Mouse (Mus musculus): ENCODE measurements around the gene Mmachc. TPM values are rescaled to one million over a fixed set of nuclear protein-coding genes. Genes with fewer than 3 reads are reported as not detected.
"Not testable (repeated sequence)": the region's sequence is repeated elsewhere in the genome, so short reads cannot be mapped to it uniquely, and the experiment has no call there.

Gene Mmachc
- polyA plus RNA-seq, 1 experiment, result 4.4 TPM

- TF ChIP-seq POLR2A (IDR thresholded peaks at IDR 0.05; ENCODE audit: low read depth, low read length) (no peak), CTCF (IDR thresholded peaks at IDR 0.05; ENCODE audit: extremely low read depth, insufficient read depth, insufficient read length, insufficient replicate concordance) (no peak)
- WGBS, result 91% methylated on average over 2 of the region's 2 CpGs
- no peak overlapping the region for H3K27ac ChIP-seq (ENCODE audit: insufficient read depth, low read length)
- peaks cover 32% of the 10 kb centered on the region for H3K36me3 ChIP-seq (ENCODE audit: control insufficient read depth, insufficient read depth, low read length)
- no peaks in the 10 kb centered on the region for H3K27me3 ChIP-seq (ENCODE audit: control insufficient read depth, insufficient read depth, low read length)
- H3K4me3 ChIP-seq (ENCODE audit: extremely low read depth, insufficient read depth, insufficient read length), result no peak overlapping the region
- DNase-seq (ENCODE audit: low read depth in 1 of 2, low spot score in 2 of 2), result no peak
- H3K4me1 ChIP-seq (ENCODE audit: control insufficient read depth, insufficient read depth, insufficient read length), result no peaks in the 10 kb centered on the region
Observed at GRCm38 (mm10) chr4:116692146-116692545, 16.1 kb downstream of the Mmachc start.

DNA sequence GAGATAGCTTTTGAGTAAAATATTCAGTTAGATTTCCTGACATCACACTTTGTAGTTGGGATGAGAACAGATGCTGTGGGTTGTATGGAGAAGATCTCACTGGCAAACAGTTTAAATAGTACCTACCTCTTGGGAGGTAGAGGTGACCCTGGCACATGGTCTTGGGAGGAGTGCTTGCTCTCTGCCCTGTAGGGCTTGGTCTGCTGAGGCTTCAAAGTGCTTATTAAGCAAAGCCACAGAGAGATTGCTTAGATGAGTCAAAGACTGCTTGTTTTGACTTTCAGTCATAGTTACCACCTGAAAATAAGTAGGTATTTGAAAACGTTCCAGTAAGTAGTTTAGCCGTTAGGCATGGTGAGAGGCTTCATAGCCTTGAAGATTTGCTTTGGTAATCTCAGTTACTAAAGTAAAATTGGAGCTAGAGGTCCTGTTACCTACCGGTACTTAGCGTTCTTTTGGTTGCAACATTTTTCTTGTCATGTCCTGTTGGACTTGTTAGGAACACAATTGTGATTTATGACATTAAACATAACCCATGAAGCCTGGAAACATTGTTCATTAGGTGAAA is 18.8 kb downstream of the Mmachc start:
- 82% methylated on average over 4 of the region's 4 CpGs for WGBS
- DNase-seq (ENCODE audit: low read depth in 1 of 2, low spot score in 2 of 2), result no peak
- peaks cover 19% of the 10 kb centered on the region for H3K36me3 ChIP-seq (ENCODE audit: control insufficient read depth, insufficient read depth, low read length)

DNA sequence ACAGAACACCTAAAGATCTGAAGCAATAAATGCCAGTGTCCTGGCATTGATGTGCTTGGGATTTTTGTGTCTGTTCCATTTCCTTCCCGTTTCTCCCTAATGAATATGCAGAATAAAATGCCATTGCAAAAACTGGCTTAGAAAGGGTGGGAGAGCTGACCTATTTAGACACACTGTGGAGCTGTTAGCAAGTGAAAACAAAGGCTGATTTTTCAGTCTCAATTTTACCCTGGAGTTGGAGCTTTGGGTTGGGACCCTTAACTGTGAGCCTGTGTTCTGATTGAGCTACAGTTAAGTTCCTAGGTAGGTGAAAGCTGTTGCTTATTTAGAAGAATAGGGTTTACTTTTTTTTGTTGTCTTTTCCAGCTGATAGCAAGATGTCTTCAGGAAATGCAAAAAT is 21.2 kb downstream of the Mmachc start:
- Histone ChIP-seq H3K36me3 (ENCODE audit: control insufficient read depth, insufficient read depth, low read length) (peaks cover 8% of the 10 kb centered on the region), H3K4me3 (ENCODE audit: extremely low read depth, insufficient read depth, insufficient read length) (no peak overlapping the region), H3K27ac (ENCODE audit: insufficient read depth, low read length) (no peak overlapping the region), H3K27me3 (ENCODE audit: control insufficient read depth, insufficient read depth, low read length) (no peaks in the 10 kb centered on the region), H3K4me1 (ENCODE audit: control insufficient read depth, insufficient read depth, insufficient read length) (0 out of 2 replicates have a peak, but pooled peaks cover 3% of the 10 kb centered on the region)
- 31% methylated on average over 1 of the region's 1 CpGs for WGBS
- DNase-seq (ENCODE audit: low read depth in 1 of 2, low spot score in 2 of 2), result no peak
- no peak for TF ChIP-seq CTCF (IDR thresholded peaks at IDR 0.05; ENCODE audit: extremely low read depth, insufficient read depth, insufficient read length, insufficient replicate concordance)
- TF ChIP-seq POLR2A (IDR thresholded peaks at IDR 0.05; ENCODE audit: low read depth, low read length), result no peak

More for the DNA sequence above, 18.8 kb downstream of the Mmachc start:
- H3K27me3 ChIP-seq (ENCODE audit: control insufficient read depth, insufficient read depth, low read length), result no peaks in the 10 kb centered on the region
- H3K4me3 ChIP-seq (ENCODE audit: extremely low read depth, insufficient read depth, insufficient read length), result no peak overlapping the region
- TF ChIP-seq CTCF (IDR thresholded peaks at IDR 0.05; ENCODE audit: extremely low read depth, insufficient read depth, insufficient read length, insufficient replicate concordance) (no peak), POLR2A (IDR thresholded peaks at IDR 0.05; ENCODE audit: low read depth, low read length) (no peak)
- H3K4me1 ChIP-seq (ENCODE audit: control insufficient read depth, insufficient read depth, insufficient read length), result 0 out of 2 replicates have a peak, but pooled peaks cover 3% of the 10 kb centered on the region
- no peak overlapping the region for H3K27ac ChIP-seq (ENCODE audit: insufficient read depth, low read length)

GRCm38 (mm10) chr4:116685402-116686061 is 22.7 kb downstream of the Mmachc start, which contains the start of gene Prdx1:
Prdx1 (plus strand) TSS chr4:116685544.
- peak; percentile 82 to 89 for DNase-seq (ENCODE audit: low read depth in 1 of 2, low spot score in 2 of 2)
- 0 out of 2 replicates have a peak, but pooled peaks cover 3% of the 10 kb centered on the region for H3K4me1 ChIP-seq (ENCODE audit: control insufficient read depth, insufficient read depth, insufficient read length)
- WGBS, result under 1% methylated on average over 56 of the region's 56 CpGs
- no peaks in the 10 kb centered on the region for H3K27me3 ChIP-seq (ENCODE audit: control insufficient read depth, insufficient read depth, low read length)
- peak; percentile 95 for TF ChIP-seq POLR2A (IDR thresholded peaks at IDR 0.05; ENCODE audit: low read depth, low read length)
- TF ChIP-seq CTCF (IDR thresholded peaks at IDR 0.05; ENCODE audit: extremely low read depth, insufficient read depth, insufficient read length, insufficient replicate concordance), result peak; percentile 68; the same call in 1 of the 2 replicates
- H3K4me3 ChIP-seq (ENCODE audit: extremely low read depth, insufficient read depth, insufficient read length), result peak within 1 kb of the TSS; percentile 77
- H3K36me3 ChIP-seq (ENCODE audit: control insufficient read depth, insufficient read depth, low read length), result peaks cover 5% of the 10 kb centered on the region
- peak within 1 kb of the TSS; percentile 88 for H3K27ac ChIP-seq (ENCODE audit: insufficient read depth, low read length)

DNA sequence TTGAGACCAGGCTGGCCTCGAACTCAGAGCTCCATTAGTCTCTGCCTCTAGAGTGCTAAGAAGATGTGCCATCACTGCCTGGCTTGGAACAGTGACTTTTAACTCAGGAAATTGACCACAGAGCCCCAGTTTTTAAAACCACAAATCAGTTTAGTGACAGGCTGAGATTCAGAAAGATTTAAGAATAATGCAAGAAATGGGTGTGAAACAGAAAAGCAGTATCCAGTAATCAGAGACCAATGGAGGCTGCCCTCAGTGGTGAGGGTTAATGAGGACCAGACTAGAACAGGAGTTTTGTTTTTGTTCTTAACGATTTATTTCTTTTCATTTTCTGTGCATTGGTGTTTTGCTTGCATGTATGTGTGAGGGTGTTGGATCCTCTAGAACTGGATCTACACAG is 23.5 kb downstream of the Mmachc start:
- 0 out of 2 replicates have a peak, but pooled peaks cover 3% of the 10 kb centered on the region for H3K4me1 ChIP-seq (ENCODE audit: control insufficient read depth, insufficient read depth, insufficient read length)
- 71% methylated on average over 2 of the region's 2 CpGs for WGBS
- DNase-seq (ENCODE audit: low read depth in 1 of 2, low spot score in 2 of 2), result no peak
- no peaks in the 10 kb centered on the region for H3K27me3 ChIP-seq (ENCODE audit: control insufficient read depth, insufficient read depth, low read length)
- TF ChIP-seq POLR2A (IDR thresholded peaks at IDR 0.05; ENCODE audit: low read depth, low read length), result no peak
- no peak for TF ChIP-seq CTCF (IDR thresholded peaks at IDR 0.05; ENCODE audit: extremely low read depth, insufficient read depth, insufficient read length, insufficient replicate concordance)
- H3K4me3 ChIP-seq (ENCODE audit: extremely low read depth, insufficient read depth, insufficient read length), result no peak overlapping the region
- H3K27ac ChIP-seq (ENCODE audit: insufficient read depth, low read length), result peak overlapping the region; percentile 88; the same call in 1 of the 2 replicates
- peaks cover 5% of the 10 kb centered on the region for H3K36me3 ChIP-seq (ENCODE audit: control insufficient read depth, insufficient read depth, low read length)

DNA sequence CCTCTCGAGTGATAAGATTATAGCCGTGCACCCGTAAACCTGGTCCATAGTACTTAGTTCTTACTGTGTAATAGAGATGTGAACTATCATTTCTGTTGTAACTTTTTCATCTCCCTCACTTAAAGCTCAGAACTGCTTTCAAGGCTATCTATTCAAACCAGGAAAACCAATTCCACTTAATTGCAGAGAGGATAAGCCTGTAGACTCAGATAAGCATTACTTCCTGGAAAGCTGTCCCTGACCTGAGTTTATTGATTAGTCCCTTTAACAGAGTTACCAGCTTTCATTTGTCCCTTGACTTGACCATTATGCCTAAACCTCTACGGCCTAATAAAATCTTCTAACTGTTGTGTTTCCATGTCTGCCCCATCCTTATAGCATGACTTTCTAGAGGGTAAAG is 24.2 kb downstream of the Mmachc start:
- Histone ChIP-seq H3K27ac (ENCODE audit: insufficient read depth, low read length) (no peak overlapping the region), H3K4me1 (ENCODE audit: control insufficient read depth, insufficient read depth, insufficient read length) (0 out of 2 replicates have a peak, but pooled peaks cover 3% of the 10 kb centered on the region), H3K36me3 (ENCODE audit: control insufficient read depth, insufficient read depth, low read length) (peaks cover 2% of the 10 kb centered on the region), H3K4me3 (ENCODE audit: extremely low read depth, insufficient read depth, insufficient read length) (no peak overlapping the region), H3K27me3 (ENCODE audit: control insufficient read depth, insufficient read depth, low read length) (no peaks in the 10 kb centered on the region)
- 73% methylated on average over 4 of the region's 4 CpGs for WGBS
- no peak for TF ChIP-seq POLR2A (IDR thresholded peaks at IDR 0.05; ENCODE audit: low read depth, low read length)
- no peak for TF ChIP-seq CTCF (IDR thresholded peaks at IDR 0.05; ENCODE audit: extremely low read depth, insufficient read depth, insufficient read length, insufficient replicate concordance)
- DNase-seq (ENCODE audit: low read depth in 1 of 2, low spot score in 2 of 2), result no peak

- 87% methylated on average over 4 of the region's 4 CpGs for WGBS
- DNase-seq (ENCODE audit: low read depth in 1 of 2, low spot score in 2 of 2); H3K4me1 ChIP-seq (ENCODE audit: control insufficient read depth, insufficient read depth, insufficient read length); H3K4me3 ChIP-seq (ENCODE audit: extremely low read depth, insufficient read depth, insufficient read length); H3K27me3 ChIP-seq (ENCODE audit: control insufficient read depth, insufficient read depth, low read length); H3K36me3 ChIP-seq (ENCODE audit: control insufficient read depth, insufficient read depth, low read length); H3K27ac ChIP-seq (ENCODE audit: insufficient read depth, low read length): not testable (repeated sequence)
Observed at GRCm38 (mm10) chr4:116680521-116680920, 27.7 kb downstream of the Mmachc start.
